Mouse (Mus musculus): Measurements from ENCODE around the gene Ptprc.
A peak's percentile ranks its signal among the peaks of the same experiment; 100 is the strongest.

Ptprc gene

GRCm38 (mm10) chr1:138148844-138149243 is 26.7 kb downstream of the Ptprc start:
- DNase-seq (ENCODE audit: low spot score in 2 of 2): no peak

- no peak for DNase-seq (ENCODE audit: low spot score in 2 of 2)
These were observed 29.9 kb downstream of the Ptprc start for GRCm38 (mm10) chr1:138145571-138145970.

GRCm38 (mm10) chr1:138145148-138145547 is 30.4 kb downstream of the Ptprc start:
- DNase-seq (ENCODE audit: low spot score in 2 of 2): no peak

- DNase-seq (ENCODE audit: low spot score in 2 of 2): no peak
These were observed 31.1 kb downstream of the Ptprc start for GRCm38 (mm10) chr1:138144365-138144764.

- no peak for DNase-seq (ENCODE audit: low spot score in 2 of 2)
These were observed 34.7 kb downstream of the Ptprc start for GRCm38 (mm10) chr1:138140769-138141168.

GRCm38 (mm10) chr1:138137696-138138095 is 37.8 kb downstream of the Ptprc start:
- DNase-seq (ENCODE audit: low spot score in 2 of 2): no peak

- DNase-seq (ENCODE audit: low spot score in 2 of 2): no peak
These were observed 38.4 kb downstream of the Ptprc start for GRCm38 (mm10) chr1:138137024-138137577.

GRCm38 (mm10) chr1:138136373-138136779 is 39.1 kb downstream of the Ptprc start:
- DNase-seq (ENCODE audit: low spot score in 2 of 2): peak in 1 of 2 experiments; percentile 13

GRCm38 (mm10) chr1:138135637-138136372 is 39.7 kb downstream of the Ptprc start:
- DNase-seq (ENCODE audit: low spot score in 2 of 2): no peak

GRCm38 (mm10) chr1:138135117-138135516 is 40.4 kb downstream of the Ptprc start:
- DNase-seq (ENCODE audit: low spot score in 2 of 2): no peak

- no peak for DNase-seq (ENCODE audit: low spot score in 2 of 2)
These were observed 41.2 kb downstream of the Ptprc start for GRCm38 (mm10) chr1:138134324-138134723.

- no peak for DNase-seq (ENCODE audit: low spot score in 2 of 2)
These were observed 43.8 kb downstream of the Ptprc start for GRCm38 (mm10) chr1:138131739-138132138.

- DNase-seq (ENCODE audit: low spot score in 2 of 2): no peak
These were observed 45.4 kb downstream of the Ptprc start for GRCm38 (mm10) chr1:138130145-138130544.

GRCm38 (mm10) chr1:138126843-138127242 is 48.7 kb downstream of the Ptprc start:
- no peak for DNase-seq (ENCODE audit: low spot score in 2 of 2)

GRCm38 (mm10) chr1:138125281-138125680 is 50.2 kb downstream of the Ptprc start:
- DNase-seq (ENCODE audit: low spot score in 2 of 2): no peak

GRCm38 (mm10) chr1:138123866-138124265 is 51.6 kb downstream of the Ptprc start:
- no peak for DNase-seq (ENCODE audit: low spot score in 2 of 2)

- no peak for DNase-seq (ENCODE audit: low spot score in 2 of 2)
These were observed 55.6 kb downstream of the Ptprc start for GRCm38 (mm10) chr1:138119895-138120294.

- no peak for DNase-seq (ENCODE audit: low spot score in 2 of 2)
These were observed 82.3 kb downstream of the Ptprc start for GRCm38 (mm10) chr1:138093219-138093618.

- no peak for DNase-seq (ENCODE audit: low spot score in 2 of 2)
These were observed 89.7 kb downstream of the Ptprc start for GRCm38 (mm10) chr1:138085810-138086209.

GRCm38 (mm10) chr1:138083707-138084106 is 91.8 kb downstream of the Ptprc start:
- no peak for DNase-seq (ENCODE audit: low spot score in 2 of 2)

- no peak for DNase-seq (ENCODE audit: low spot score in 2 of 2)
These were observed 95.2 kb downstream of the Ptprc start for GRCm38 (mm10) chr1:138080308-138080707.

- DNase-seq (ENCODE audit: low spot score in 2 of 2): peak; percentile 61 to 71
These were observed 131.1 kb downstream of the Ptprc start for GRCm38 (mm10) chr1:138044196-138044945.

GRCm38 (mm10) chr1:138040556-138040955 is 135.0 kb downstream of the Ptprc start:
- DNase-seq (ENCODE audit: low spot score in 2 of 2): peak; percentile 5 to 12

All from urinary bladder, postnatal 36 days (tissue).